Mouse (Mus musculus): ENCODE measurements around the gene Gm20532.

DNA sequence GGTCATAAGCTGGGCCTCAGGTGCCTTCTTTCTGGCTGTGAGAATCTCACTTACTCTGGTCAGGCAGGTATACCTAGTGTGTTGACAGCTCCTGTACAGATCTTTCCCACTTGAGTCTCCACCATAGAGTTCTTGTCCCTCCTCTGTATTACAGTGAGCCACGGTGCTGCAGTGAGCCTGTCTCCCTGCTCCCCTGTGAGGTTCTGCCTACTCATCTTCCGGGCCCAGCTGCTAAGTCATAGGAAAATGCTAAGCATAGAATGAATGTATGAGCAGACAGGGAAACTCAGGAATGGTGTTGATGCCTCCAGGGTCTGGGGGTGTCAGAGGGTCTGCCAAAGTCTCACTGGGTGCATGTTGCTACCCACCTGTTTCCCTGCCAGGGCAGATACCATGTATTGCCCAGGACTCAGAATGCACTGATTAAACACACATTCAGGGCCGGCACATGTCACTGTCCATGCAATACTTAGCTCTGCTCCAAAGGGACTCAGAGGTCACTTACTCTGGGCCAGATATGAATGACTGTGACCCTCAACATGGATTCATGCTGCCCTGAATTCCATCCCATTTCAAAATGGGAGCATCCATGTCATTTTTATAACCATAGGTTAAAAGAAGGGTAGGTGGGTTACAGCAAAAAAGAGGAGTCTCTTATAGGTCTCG lies 29.2 kb downstream of the Gm20532 start:
- TF ChIP-seq CTCF (IDR thresholded peaks at IDR 0.05; ENCODE audit: low read depth) = no peak
- TF ChIP-seq EP300 (IDR thresholded peaks at IDR 0.05; ENCODE audit: low read depth) = no peak
